ENCODE assay signal across 9 mouse cellular contexts in genomic region chr5:37244161-37244560, GRCm38 (mm10). TPM values are rescaled to one million over a fixed set of nuclear protein-coding genes. Genes with fewer than 3 reads are reported as not detected.
DNase-seq lines count a peak whose midpoint lies in the region; ATAC-seq lines count a peak whose summit lies in the region.
"Had no signal": no experiment of that assay in that cellular context is flagged by ENCODE, and none has a peak within 500 bp of the region (broad histone marks: within the 10 kb centered on the region; RNA-seq: fewer than 3 reads in every experiment).

No protein-coding gene starts in this region.

- H3K9ac ChIP-seq in kidney, embryonic 15.5 days: no peak overlapping the region
- peak overlapping the region; percentile 89 for H3K9ac ChIP-seq in forebrain, embryonic 12.5 days
- peak overlapping the region; percentile 78 for H3K9ac ChIP-seq in neural tube, embryonic 15.5 days (replicated peaks)

- peaks cover 88% of the 10 kb centered on the region for H3K27me3 ChIP-seq in kidney, embryonic 15.5 days
- H3K27me3 ChIP-seq in forebrain, embryonic 12.5 days: peaks cover 61% of the 10 kb centered on the region
- H3K27me3 ChIP-seq in neural tube, embryonic 15.5 days (replicated peaks): 0 out of 2 replicates have a peak, but pooled peaks cover 5% of the 10 kb centered on the region

- no peak for DNase-seq in kidney, adult 8-10 months
- DNase-seq in layer of hippocampus, postnatal 14 days (ENCODE audit: low spot score in 2 of 2): peak; percentile 52 to 73
- DNase-seq in thymus, postnatal 14 days: no peak
- DNase-seq in kidney, adult 11 months: no peak
- no peak for DNase-seq in adipocyte (ENCODE audit: low spot score)

- H3K9me3 ChIP-seq in kidney, embryonic 15.5 days (replicated peaks): no peaks in the 10 kb centered on the region
- H3K9me3 ChIP-seq in forebrain, embryonic 12.5 days: no peaks in the 10 kb centered on the region
- no peaks in the 10 kb centered on the region for H3K9me3 ChIP-seq in neural tube, embryonic 15.5 days (replicated peaks)

- ATAC-seq in kidney, embryonic 15.5 days (replicated peaks; ENCODE audit: low FRiP score): no peak
- ATAC-seq in forebrain, embryonic 12.5 days (ENCODE audit: low FRiP score): peak; percentile 24
- peak; percentile 19 for ATAC-seq in neural tube, embryonic 15.5 days (ENCODE audit: low FRiP score)

- peaks cover 43% of the 10 kb centered on the region for H3K4me1 ChIP-seq in kidney, embryonic 15.5 days
- H3K4me1 ChIP-seq in forebrain, embryonic 12.5 days: peaks cover 79% of the 10 kb centered on the region
- peaks cover 75% of the 10 kb centered on the region for H3K4me1 ChIP-seq in neural tube, embryonic 15.5 days

- 0 out of 2 replicates have a peak overlapping the region, but pooled peaks have one; percentile 87 for H3K4me2 ChIP-seq in kidney, embryonic 15.5 days
- peak overlapping the region; percentile 72 for H3K4me2 ChIP-seq in forebrain, embryonic 12.5 days
- H3K4me2 ChIP-seq in neural tube, embryonic 15.5 days: peak overlapping the region; percentile 90

- no peaks in the 10 kb centered on the region for H3K36me3 ChIP-seq in kidney, embryonic 15.5 days
- H3K36me3 ChIP-seq in forebrain, embryonic 12.5 days (replicated peaks): no peaks in the 10 kb centered on the region
- no peaks in the 10 kb centered on the region for H3K36me3 ChIP-seq in neural tube, embryonic 15.5 days

- no peak overlapping the region for H3K4me3 ChIP-seq in kidney, embryonic 15.5 days (replicated peaks)
- H3K4me3 ChIP-seq in forebrain, embryonic 12.5 days (replicated peaks): peak overlapping the region; percentile 76
- peak overlapping the region; percentile 62 for H3K4me3 ChIP-seq in neural tube, embryonic 15.5 days (replicated peaks)

- H3K27ac ChIP-seq in kidney, embryonic 15.5 days: 0 out of 2 replicates have a peak overlapping the region, but pooled peaks have one; percentile 34
- H3K27ac ChIP-seq in forebrain, embryonic 12.5 days: peak overlapping the region; percentile 98
- H3K27ac ChIP-seq in neural tube, embryonic 15.5 days (replicated peaks): peak overlapping the region; percentile 96
- H3K27ac ChIP-seq: macrophage had no signal

- 1% methylated on average over 13 of the region's 13 CpGs for WGBS in kidney, embryonic 15.5 days
- WGBS in forebrain, embryonic 12.5 days: 1% methylated on average over 13 of the region's 13 CpGs
- WGBS in neural tube, embryonic 15.5 days: 1% methylated on average over 13 of the region's 13 CpGs

RNA-seq across cellular contexts. Expression of gene Crmp1, which starts 2.4 kb away (rescaled TPM):
- polyA plus RNA-seq in kidney, embryonic 15.5 days (2015; fragmentation: Nextera tagmentation; extraction: Ambion mirVana): 11.7 and 18.2 TPM in 2 replicates
- polyA plus RNA-seq in forebrain, embryonic 12.5 days (2016; fragmentation: Nextera tagmentation; extraction: Ambion mirVana): 352 and 405 TPM in 2 replicates
- total RNA-seq in layer of hippocampus, postnatal 14 days (2021): 100 to 1,000 TPM; 405 to 421 TPM
- 679 and 807 TPM in 2 replicates for polyA plus RNA-seq in neural tube, embryonic 15.5 days (2015; fragmentation: Nextera tagmentation; extraction: Ambion mirVana)
- polyA plus RNA-seq: macrophage had no signal

Comparison
In these comparisons a context has a peak if more than half of its experiments do, and no peak if none do; other contexts are left out.
1. H3K27ac ChIP-seq: peak in every context shown above with its lines; median percentile 98 in forebrain, embryonic 12.5 days; 96 in neural tube, embryonic 15.5 days; 34 in kidney, embryonic 15.5 days.
2. DNase-seq: peak in layer of hippocampus, postnatal 14 days (2 of 2); none in kidney, adult 8-10 months (0 of 2), thymus, postnatal 14 days (single experiment), kidney, adult 11 months (single experiment) and adipocyte (single experiment).
3. RNA of gene Crmp1, which starts 2.4 kb away (polyA plus RNA-seq): 679 to 807 TPM in neural tube, embryonic 15.5 days and 352 to 405 TPM in forebrain, embryonic 12.5 days; 11.7 to 18.2 TPM in kidney, embryonic 15.5 days; every median in the first group is over 10 times any median in the second.
4. Peak in every context shown above with its lines, with median percentiles within 50 percentile points of each other: H3K4me2 ChIP-seq.